Mouse (Mus musculus) hindlimb bud, embryonic 11.5 days (tissue): Measurements from ENCODE around the gene Zfp296.

ENCODE experiments used
- DNase-seq: peaks from one replicate; pipeline ENCODE4 v3.0.0-alpha.2; 2012; ENCODE audit warnings: low read depth, low spot score; ENCODE audit errors: extremely low spot score

The Zfp296 gene

GRCm38 (mm10) chr7:19561765-19562642, 15.1 kb upstream of the Zfp296 start:
- DNase-seq: peak; percentile 85

- no peak for DNase-seq
Observed at GRCm38 (mm10) chr7:19562643-19563410, 14.3 kb upstream of the Zfp296 start, which contains the start of gene Ppp1r37. TSS of gene Ppp1r37 (minus strand) at chr7:19563076.

GRCm38 (mm10) chr7:19563884-19564283, 13.2 kb upstream of the Zfp296 start:
- DNase-seq: no peak

- DNase-seq: no peak
Observed at GRCm38 (mm10) chr7:19564455-19564854, 12.6 kb upstream of the Zfp296 start.

GRCm38 (mm10) chr7:19565803-19566202, 11.3 kb upstream of the Zfp296 start:
- no peak for DNase-seq

- DNase-seq: no peak
Observed at GRCm38 (mm10) chr7:19567426-19567825, 9.7 kb upstream of the Zfp296 start.

GRCm38 (mm10) chr7:19569647-19570046, 7.4 kb upstream of the Zfp296 start:
- DNase-seq: no peak

GRCm38 (mm10) chr7:19572926-19573775, 3.9 kb upstream of the Zfp296 start:
- DNase-seq: no peak

- DNase-seq: no peak
Observed at GRCm38 (mm10) chr7:19573776-19574140, 3.3 kb upstream of the Zfp296 start.

GRCm38 (mm10) chr7:19575559-19575958, 1.5 kb upstream of the Zfp296 start:
- no peak for DNase-seq

GRCm38 (mm10) chr7:19577877-19578414, 859 bp downstream of the Zfp296 start:
- no peak for DNase-seq

- no peak for DNase-seq
Observed at GRCm38 (mm10) chr7:19578436-19578835, 1.3 kb downstream of the Zfp296 start.

GRCm38 (mm10) chr7:19579751-19580150, 2.7 kb downstream of the Zfp296 start:
- no peak for DNase-seq

GRCm38 (mm10) chr7:19580634-19581033, 3.5 kb downstream of the Zfp296 start:
- DNase-seq: no peak

- no peak for DNase-seq
Observed at GRCm38 (mm10) chr7:19586269-19586668, 9.2 kb downstream of the Zfp296 start.

- DNase-seq: no peak
Observed at GRCm38 (mm10) chr7:19589207-19589606, 12.1 kb downstream of the Zfp296 start.

- peak; percentile 73 for DNase-seq
Observed at GRCm38 (mm10) chr7:19589917-19590316, 12.8 kb downstream of the Zfp296 start.

GRCm38 (mm10) chr7:19593061-19593730, 16.1 kb downstream of the Zfp296 start:
- DNase-seq: no peak

- no peak for DNase-seq
Observed at GRCm38 (mm10) chr7:19600562-19600961, 23.5 kb downstream of the Zfp296 start.

GRCm38 (mm10) chr7:19603055-19603454, 26.0 kb downstream of the Zfp296 start:
- no peak for DNase-seq
